Mouse (Mus musculus): Measurements from ENCODE around the gene Tnfrsf14. TPM values are rescaled to one million over a fixed set of nuclear protein-coding genes. Genes with fewer than 3 reads are reported as not detected.
A peak's percentile ranks its signal among the peaks of the same experiment; 100 is the strongest.

Tnfrsf14 gene
- total and polyA plus RNA-seq, 3 experiments, result 8.2 to 13.4 TPM; not detected in 1

DNA sequence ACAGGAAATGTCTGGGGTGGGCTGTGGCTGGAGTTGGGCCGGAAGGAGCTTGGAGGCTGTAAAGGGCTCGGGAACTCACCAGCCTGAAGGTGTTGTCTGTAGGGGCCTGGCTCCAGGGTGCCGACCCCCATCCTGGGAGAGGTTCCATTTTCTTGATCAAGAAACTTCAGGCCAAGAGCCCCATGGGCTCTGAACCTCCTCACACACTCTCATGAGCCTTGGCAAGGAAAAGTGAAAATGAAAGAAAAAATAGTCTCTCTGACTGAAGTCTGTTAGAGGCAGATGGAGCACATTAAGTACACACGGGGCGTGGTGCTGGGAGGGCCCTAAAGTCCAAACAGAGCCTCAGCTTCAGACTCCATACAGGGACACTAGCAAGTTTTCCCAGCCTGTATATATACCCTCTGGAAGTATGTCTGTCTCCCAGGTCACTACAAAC is 445 bp downstream of the Tnfrsf14 start:
- H3K4me1 ChIP-seq (ENCODE audit: control insufficient read depth in 1 of 2, insufficient read depth in 2 of 2, low read length in 2 of 2), result peaks cover 3 to 24% of the 10 kb centered on the region in 2 experiments; a peak in 3 of 4 replicates
- peak; percentile 68 for DNase-seq (ENCODE audit: low read depth, low spot score)
- H3K9me3 ChIP-seq (replicated peaks; ENCODE audit: insufficient read depth, low read length), result no peaks in the 10 kb centered on the region
- TF ChIP-seq GATA1 (IDR thresholded peaks at IDR 0.05; ENCODE audit: low read depth, low read length), result no peak; the same call in 1 of the 2 replicates
- no peak for TF ChIP-seq UBTF (IDR thresholded peaks at IDR 0.05; ENCODE audit: borderline replicate concordance, insufficient read depth, low read depth, low read length)
- TF ChIP-seq TAL1 (IDR thresholded peaks at IDR 0.05; ENCODE audit: low read length), result no peak
- peak; percentile 63; the same call in 1 of the 2 replicates for TF ChIP-seq MXI1 (IDR thresholded peaks at IDR 0.05; ENCODE audit: low read depth, low read length)
- no peak for TF ChIP-seq SIN3A (IDR thresholded peaks at IDR 0.05; ENCODE audit: low read length)
- no peak for TF ChIP-seq POLR2AphosphoS5 (IDR thresholded peaks at IDR 0.05; ENCODE audit: borderline replicate concordance, low read depth, low read length)
- no peak for TF ChIP-seq MYB (IDR thresholded peaks at IDR 0.05; ENCODE audit: low read depth, low read length)
- TF ChIP-seq CTCF (IDR thresholded peaks at IDR 0.05 in 2 of 3, conservative IDR thresholded peaks at IDR 0.05 in 1 of 3; ENCODE audit: control insufficient read depth in 1 of 3, insufficient read depth in 1 of 3, low read depth in 2 of 3, low read length in 3 of 3, poor library complexity in 1 of 3, severe bottlenecking in 1 of 3), result no peak
- TF ChIP-seq MAZ (IDR thresholded peaks at IDR 0.05; ENCODE audit: low read depth, low read length), result no peak
- TF ChIP-seq HCFC1 (IDR thresholded peaks at IDR 0.05; ENCODE audit: low read depth, low read length), result no peak
- TF ChIP-seq NRF1 (IDR thresholded peaks at IDR 0.05; ENCODE audit: insufficient read depth, low read depth, low read length, poor library complexity, severe bottlenecking), result no peak
- TF ChIP-seq ELF1 (IDR thresholded peaks at IDR 0.05; ENCODE audit: low read depth, low read length), result 0 out of 2 replicates have a peak, but pooled peaks have one; percentile 7
- TF ChIP-seq MEF2A (IDR thresholded peaks at IDR 0.05; ENCODE audit: extremely low read depth, insufficient replicate concordance, low read depth, low read length, poor library complexity, severe bottlenecking), result no peak
- TF ChIP-seq MAX (IDR thresholded peaks at IDR 0.05; ENCODE audit: low read length), result no peak
- TF ChIP-seq TCF12 (IDR thresholded peaks at IDR 0.05; ENCODE audit: low read depth, low read length), result no peak
- no peak for TF ChIP-seq ZKSCAN1 (IDR thresholded peaks at IDR 0.05; ENCODE audit: low read depth, low read length)
- TF ChIP-seq MYC (IDR thresholded peaks at IDR 0.05; ENCODE audit: low read depth, low read length), result 0 out of 2 replicates have a peak, but pooled peaks have one; percentile 6
- TF ChIP-seq RAD21 (IDR thresholded peaks at IDR 0.05; ENCODE audit: low read depth, low read length), result no peak
- no peak for TF ChIP-seq ZC3H11A (IDR thresholded peaks at IDR 0.05; ENCODE audit: low read depth, low read length)
- TF ChIP-seq SMC3 (IDR thresholded peaks at IDR 0.05; ENCODE audit: low read depth, low read length), result no peak
- peaks cover 0 to 4% of the 10 kb centered on the region in 2 experiments; a peak in 1 of 4 replicates for H3K36me3 ChIP-seq (ENCODE audit: control insufficient read depth in 1 of 2, insufficient read depth in 2 of 2, low read length in 2 of 2)
- peak overlapping the region; percentile 89 for H3K27ac ChIP-seq (ENCODE audit: control insufficient read depth, low read depth, low read length)
- H3K9ac ChIP-seq (ENCODE audit: control insufficient read depth, low read depth, low read length, poor library complexity, severe bottlenecking), result peak overlapping the region; percentile 67
- H3K27me3 ChIP-seq (ENCODE audit: control insufficient read depth in 1 of 2, insufficient read depth in 2 of 2, low read length in 2 of 2), result no peaks in the 10 kb centered on the region; a peak in 1 of 4 replicates
- H3K79me2 ChIP-seq (ENCODE audit: control insufficient read depth, insufficient read depth, low read length, poor library complexity), result no peaks in the 10 kb centered on the region; the same call in none of the 2 replicates
- H3K4me3 ChIP-seq (ENCODE audit: control insufficient read depth in 1 of 2, insufficient read depth in 1 of 2, low read depth in 2 of 2, low read length in 2 of 2), result peak overlapping the region; percentile 58 to 76

Data from MEL (cell line).